Mouse (Mus musculus) NIH3T3 (cell line): ENCODE results near the gene Trove2.

Source experiments
- DNase-seq: peaks from one replicate; pipeline ENCODE4 v3.0.0-alpha.2; 2012; ENCODE audit warnings: low read depth

The Trove2 gene

DNA sequence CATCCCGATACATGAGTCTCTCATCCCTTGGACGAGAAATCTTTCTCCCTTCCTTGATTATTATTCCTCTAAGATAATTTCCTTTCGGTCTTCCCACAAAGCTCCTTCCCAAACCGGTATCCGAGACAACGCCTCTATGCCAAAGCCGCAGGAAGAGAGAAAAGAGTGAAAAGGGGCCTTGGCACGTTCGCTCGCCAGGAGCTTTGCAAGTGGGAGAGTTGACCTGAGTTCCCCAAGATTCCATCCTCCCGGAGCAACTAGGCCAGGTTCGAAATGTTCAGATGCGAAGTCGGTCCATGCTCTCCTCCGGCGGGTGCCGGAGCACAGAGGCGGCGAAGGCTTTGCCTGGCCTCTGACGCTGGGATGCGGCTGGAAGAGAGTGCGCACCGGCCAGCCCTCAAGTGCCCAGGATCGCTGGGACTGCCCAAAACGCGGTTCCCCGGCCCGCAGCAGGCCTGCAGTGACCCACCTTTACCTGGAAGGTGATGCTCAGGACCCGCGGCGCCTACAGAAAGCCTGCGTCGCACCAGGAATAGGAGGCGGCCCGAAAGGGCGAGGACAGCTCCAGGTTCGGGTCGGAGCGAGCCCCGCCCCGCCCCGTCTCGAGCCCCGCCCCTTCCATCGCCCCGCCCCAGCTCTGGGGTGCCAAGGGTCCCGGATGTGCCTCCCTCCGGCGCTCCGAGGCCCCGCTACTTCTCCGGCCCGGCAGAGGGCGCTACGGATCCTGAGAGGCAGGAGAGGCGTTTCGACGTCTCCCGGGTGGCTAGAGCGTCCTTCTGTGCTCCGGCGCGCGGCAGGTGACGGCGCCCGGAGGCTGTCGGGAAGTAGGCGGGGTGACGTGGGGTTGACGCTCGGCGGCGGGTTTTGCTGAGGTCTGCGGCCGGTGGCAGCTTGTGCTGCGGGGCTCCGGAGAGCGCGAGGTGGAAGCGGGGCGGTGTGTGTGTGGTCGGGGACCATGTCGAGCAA lies at the start of gene Trove2, which contains the start of gene Uchl5:
Trove2 (minus strand) TSS at position 623 of the 966 bp plus-strand sequence.
Uchl5 (plus strand) TSS at position 827 of the 966 bp plus-strand sequence.
- peak; percentile 99 for DNase-seq

GRCm38 (mm10) chr1:143822677-143823076 lies 45.8 kb upstream of the Trove2 start:
- DNase-seq, result no peak

DNA sequence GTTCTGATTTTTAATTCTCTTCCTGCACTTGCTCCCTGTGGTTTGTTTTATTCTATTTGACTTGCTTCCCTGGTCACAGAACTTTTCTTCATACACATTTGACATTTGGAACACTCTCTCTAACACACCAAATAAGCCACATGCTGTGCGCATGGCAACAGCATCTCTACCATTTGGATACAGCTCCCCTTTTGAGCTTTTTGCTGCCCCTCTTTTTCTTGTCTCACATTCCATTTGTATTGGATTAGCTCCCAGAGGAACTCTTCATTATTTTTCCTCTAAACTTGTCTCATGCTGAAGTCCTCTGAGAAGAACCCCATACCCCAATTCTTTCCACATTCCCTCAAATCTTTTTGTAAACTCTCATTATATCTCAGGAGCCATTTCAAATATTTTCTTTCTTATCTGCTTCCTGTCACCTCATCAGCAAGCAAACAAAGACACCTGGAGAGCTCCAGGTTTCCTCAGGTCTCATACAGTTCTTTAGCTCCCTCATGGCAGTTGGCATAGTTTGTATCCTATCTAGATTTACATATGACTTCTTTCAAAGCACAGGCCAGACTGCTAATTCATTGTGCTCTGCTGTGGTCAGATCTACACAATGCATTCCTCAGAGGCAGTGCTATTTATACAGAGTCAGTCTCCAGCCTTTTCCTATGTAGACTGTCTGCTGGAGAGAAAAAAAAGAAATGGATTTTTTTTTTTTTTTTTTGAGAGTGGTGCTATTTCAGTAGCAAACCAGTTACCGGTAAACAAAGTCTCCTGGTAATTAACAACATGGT lies 43.4 kb upstream of the Trove2 start:
- DNase-seq, result no peak

- DNase-seq, result peak; percentile 76
Measured at GRCm38 (mm10) chr1:143813676-143814360, 37.0 kb upstream of the Trove2 start.

- no peak for DNase-seq
Measured at GRCm38 (mm10) chr1:143809062-143809461, 32.2 kb upstream of the Trove2 start.

DNA sequence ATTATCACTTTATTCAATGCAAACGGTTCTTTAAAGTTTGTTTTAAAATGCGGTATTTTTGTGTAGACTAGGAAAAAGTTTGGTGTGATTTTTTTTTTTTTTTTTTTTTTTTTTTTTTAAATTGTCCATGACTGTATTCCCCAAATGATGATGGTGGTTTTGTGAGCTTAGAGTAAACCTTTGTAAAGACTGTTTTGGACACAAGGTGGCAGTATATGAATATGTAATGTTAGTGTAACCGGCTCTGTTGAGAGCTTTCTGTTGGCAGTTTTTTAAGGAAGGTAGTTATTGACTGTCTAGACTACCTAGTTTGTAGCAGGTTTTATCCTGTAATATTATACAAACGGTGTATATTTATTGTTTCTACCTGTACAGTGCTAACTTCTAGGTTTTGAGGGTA lies 26.7 kb upstream of the Trove2 start:
- DNase-seq, result peak; percentile 92

GRCm38 (mm10) chr1:143788584-143789227 lies 11.8 kb upstream of the Trove2 start:
- DNase-seq, result peak; percentile 64

DNA sequence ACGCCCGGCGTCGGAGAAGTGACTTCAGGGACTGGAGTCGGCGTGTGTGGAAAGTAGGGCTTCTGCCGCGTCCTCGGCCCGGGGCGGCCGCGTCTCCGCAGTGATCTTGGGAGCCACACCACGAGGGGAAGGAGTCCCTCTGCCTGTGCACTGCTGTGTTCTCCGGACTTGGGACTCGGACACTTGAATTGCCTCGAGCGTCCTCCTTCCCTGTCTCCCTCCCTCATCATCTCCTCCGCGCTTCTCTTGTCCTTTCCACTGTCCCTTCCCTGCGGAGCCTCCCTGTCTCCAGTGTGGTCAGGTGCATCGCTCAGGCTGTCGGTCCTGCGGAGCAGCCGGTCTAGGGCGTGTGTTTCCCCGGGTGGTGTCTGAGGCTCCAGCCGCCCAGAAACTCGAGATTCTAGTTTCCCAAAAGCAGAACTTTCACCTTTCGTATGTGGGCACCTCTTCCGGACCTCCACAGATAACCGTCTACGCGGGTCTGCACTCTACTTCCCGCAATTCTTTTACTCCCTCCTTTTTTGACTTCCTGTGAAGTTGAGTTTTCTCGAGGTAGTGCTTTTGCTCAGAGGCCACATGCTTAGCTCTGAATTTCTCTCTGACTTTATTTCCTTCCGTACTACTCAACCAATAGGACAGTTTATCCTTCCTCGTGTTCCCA lies 820 bp upstream of the Trove2 start:
- DNase-seq, result peak; percentile 7

- DNase-seq, result peak; percentile 47
Measured at GRCm38 (mm10) chr1:143773909-143774308, 3.0 kb downstream of the Trove2 start.

DNA sequence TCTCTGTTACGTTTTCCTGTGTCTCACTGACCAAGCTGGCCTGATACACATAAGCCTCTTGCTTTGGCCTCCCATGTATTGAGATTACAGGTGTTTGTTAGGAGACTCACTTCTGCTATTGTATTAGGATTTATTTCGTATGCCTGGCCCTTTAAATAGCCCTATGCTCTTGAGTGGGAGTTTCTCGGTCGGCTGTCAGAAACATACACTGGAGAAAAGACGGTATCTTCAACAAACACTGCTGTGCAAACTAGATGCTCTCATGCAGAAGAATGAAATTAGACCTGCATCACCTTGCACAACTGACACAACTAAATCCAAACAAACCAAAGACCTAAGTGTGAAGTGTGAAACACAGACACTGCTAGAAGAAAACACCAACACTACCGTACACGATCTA lies 3.8 kb downstream of the Trove2 start:
- DNase-seq, result no peak

DNA sequence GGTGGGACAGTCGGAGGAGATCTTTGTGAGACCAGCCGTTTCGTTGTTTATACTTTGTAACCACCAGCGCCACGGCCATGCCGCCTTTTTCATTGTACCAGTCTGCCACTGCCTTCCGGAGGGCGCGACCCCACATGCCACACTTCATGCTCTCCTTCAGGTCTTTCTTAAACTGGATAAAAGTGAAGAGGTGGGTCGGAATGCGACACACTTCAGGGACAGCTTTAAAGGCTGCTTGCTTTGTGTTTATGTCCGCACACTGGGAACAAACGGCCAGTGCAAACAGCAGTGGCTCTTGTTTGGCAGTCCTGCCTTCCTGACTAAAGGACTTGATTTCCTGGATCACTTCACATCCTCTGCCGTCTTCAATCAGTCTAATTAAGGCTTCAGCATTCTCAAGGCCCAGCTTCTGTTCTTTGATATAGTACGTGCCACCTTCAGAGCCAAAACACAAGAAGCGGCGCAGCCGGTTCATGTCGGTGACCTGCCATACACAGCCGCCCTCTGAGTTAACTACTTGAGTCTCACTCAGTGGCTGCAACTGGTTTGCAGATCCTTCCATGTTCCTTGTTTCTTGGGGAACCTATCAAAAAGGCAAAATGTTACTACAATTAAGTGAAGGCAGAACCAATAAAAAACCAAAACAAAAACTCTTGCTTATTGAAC lies 6.3 kb downstream of the Trove2 start:
- no peak for DNase-seq

GRCm38 (mm10) chr1:143766238-143766637 lies 10.6 kb downstream of the Trove2 start:
- no peak for DNase-seq

GRCm38 (mm10) chr1:143765801-143766200 lies 11.1 kb downstream of the Trove2 start:
- DNase-seq, result no peak

- peak; percentile 65 for DNase-seq
Measured at GRCm38 (mm10) chr1:143764443-143764842, 12.4 kb downstream of the Trove2 start.

GRCm38 (mm10) chr1:143762159-143762558 lies 14.7 kb downstream of the Trove2 start:
- no peak for DNase-seq

- no peak for DNase-seq
Measured at GRCm38 (mm10) chr1:143745871-143746270, 31.0 kb downstream of the Trove2 start.

GRCm38 (mm10) chr1:143742186-143742585 lies 34.7 kb downstream of the Trove2 start:
- no peak for DNase-seq

GRCm38 (mm10) chr1:143741331-143741730 lies 35.5 kb downstream of the Trove2 start:
- DNase-seq, result no peak

GRCm38 (mm10) chr1:143740581-143740980 lies 36.3 kb downstream of the Trove2 start:
- no peak for DNase-seq
